Mouse (Mus musculus): ENCODE measurements around the gene Hmgcll1.

Hmgcll1 gene

DNA sequence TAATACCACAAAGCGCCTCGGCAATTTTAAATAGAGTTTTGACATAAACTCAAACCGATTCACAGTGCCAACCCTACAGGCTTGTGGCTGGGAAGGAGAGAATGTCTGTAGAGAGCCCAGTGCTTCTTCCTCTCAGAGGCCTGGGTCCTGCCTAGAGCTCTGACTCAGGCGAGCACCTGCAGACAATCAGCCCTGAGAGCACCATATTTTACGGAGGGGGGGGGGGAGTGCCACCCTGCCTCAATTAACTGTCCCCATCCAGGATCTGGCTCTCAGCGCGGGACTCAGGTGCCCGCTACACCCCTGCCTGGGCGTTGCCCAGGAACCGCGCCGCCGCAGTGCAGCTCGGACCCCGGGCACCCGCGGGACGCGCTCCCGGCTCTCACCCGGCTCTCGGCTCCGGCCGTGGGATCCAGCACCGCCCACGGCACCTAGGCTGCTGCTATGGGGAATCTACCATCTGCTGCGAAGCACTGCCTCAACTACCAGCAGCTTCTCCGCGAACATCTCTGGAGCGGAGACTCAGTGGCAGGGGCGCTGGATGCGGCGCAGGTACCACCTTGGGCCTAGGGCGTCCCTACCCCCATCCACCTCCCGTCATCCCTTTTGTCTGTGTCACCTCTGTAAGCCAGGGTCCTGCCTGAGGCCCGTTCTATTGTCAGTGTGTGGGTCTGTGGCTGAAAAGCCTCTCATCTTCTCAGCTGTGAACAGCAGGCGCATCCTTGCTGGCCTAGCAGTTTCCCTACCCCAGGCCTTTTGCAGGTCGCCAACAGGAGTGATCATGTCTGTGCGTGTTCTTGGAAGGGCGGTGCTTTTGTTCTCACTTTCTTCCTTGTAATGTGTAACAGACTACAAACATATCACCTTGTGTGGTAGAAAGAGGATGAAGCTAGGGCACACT is at the start of gene Hmgcll1:
Hmgcll1 (plus strand) TSS at position 225 of the 901 bp plus-strand sequence.
- no peak for DNase-seq

DNA sequence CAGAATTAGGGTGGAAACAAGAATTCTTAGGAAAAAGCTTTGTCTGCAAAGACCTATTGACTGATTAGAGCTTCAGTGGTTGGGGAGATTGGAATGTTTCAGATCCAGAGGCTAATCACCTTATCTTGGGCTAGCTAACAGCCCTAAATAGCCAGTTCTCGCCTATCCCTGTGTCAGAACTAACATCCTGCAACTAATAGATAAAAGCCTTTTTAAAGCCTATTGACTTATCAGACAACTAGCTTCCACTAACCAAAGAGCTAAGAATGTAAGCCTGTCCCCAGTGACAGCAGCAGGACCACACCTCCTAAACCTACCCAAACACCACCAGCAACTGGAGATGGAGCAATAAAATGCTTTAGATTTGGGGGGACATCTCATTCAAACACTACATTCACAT is 34.6 kb upstream of the Hmgcll1 start:
- DNase-seq = no peak

DNA sequence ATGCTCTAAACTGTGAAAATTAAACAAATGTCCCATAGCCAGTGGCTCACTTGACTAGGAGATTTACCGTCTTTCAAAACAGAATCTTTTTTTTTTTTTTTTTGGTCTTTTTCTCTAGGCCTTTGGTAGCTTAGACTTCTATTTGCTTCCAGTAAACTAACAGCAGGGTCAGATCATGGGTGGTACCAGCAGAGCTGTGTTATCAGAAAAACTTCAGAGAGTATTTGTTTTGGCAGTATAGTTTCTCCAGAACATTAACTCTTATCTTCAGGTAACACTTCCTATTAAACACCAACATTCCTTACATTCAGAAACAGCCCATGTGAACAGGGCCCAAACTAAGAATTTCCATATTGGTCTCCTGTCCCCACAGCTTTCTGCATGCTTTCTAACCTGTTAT is 33.5 kb upstream of the Hmgcll1 start:
- no peak for DNase-seq

DNA sequence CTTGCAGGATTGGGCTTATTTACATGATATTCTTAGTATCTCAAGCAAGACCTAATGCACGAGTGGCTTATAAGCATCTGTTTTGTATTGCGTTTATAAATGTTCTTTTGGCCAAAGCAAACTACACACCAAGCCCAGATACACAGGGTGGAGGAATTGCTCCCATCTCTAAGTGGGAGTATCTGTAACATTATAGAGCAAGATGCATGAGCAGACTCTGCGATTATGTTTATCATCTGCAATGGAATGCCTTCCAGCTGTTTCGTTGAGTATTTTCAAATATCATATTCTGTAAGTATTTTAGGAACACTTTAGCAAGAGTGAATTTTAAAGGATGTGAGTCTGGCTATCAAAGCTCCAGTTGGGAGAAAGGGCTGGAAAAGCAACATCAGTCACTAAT is 25.2 kb upstream of the Hmgcll1 start:
- no peak for DNase-seq

DNA sequence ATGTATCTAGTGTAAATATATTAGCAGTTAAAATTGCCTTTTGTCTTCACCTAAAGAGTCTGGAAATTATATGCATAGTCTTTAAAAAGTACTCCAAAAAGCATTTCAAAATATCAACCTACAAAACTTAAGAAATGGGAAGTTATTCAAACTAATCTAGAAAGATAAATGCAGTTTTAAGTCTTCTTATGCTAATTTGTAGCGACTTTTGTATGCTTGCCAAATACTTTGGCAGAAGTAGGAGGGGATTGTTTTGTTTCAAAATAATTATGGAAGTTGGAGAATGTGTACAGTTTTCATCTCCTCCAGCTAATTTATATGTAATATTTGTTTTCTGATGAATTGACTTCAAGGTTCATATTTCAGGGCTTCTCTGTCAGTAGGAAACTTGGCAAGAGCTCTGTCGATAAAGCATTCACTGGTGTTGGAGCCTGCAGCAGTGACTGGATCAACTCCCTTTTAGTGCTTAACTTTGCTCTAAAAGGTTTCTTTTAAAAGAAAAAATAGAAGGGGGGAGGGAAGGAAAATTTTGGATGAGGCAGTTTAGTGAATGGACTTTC is 15.8 kb upstream of the Hmgcll1 start:
- DNase-seq = no peak

DNA sequence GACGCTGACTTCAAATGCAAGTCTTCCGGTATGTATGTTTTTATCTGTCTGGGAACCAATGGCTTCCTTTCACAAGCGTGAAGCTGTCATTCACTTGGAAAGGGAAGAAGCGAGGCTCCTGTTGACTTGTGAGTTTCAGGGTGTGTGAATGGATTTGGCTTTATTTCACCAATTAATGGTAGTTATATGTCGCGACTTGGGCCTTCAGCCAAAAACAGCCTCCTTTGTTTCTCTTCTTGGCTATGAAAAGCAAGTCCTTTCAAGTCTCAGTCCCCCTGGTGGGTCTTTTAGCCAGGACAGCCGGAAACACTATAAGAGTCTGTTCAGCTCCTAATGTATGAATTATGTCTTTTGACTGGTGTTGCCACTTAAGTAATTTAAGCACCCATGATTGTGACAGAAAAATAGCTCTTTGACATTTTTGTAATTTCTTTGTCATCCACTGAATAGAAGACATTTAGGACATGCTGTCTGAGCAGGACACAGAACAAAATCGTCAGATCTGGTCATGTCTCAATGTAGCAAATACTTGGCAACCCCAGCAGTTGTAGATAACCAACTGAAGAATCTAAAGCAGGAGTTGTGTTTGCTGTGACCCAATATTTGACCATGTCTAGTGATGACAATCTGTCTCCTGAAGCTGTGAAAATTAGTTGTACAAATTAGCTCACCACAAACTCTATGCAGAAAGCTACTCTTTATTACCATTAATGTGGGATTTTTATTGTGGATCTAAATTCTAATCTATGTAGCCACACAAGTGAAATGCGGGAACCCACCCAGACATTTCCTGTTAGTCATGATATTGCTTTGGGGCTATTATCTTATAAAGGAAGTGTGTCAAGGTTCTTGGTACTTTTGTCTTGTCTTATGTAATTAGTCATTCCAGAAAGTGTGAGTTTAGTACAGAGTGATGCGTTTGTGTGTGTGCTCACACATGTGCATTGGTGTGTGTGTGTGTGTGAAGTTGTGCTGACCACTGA is 13.5 kb upstream of the Hmgcll1 start:
- DNase-seq = peak; percentile 26

- DNase-seq = peak; percentile 49
Measured at GRCm38 (mm10) chr9:76003066-76003465, 11.6 kb upstream of the Hmgcll1 start.

DNA sequence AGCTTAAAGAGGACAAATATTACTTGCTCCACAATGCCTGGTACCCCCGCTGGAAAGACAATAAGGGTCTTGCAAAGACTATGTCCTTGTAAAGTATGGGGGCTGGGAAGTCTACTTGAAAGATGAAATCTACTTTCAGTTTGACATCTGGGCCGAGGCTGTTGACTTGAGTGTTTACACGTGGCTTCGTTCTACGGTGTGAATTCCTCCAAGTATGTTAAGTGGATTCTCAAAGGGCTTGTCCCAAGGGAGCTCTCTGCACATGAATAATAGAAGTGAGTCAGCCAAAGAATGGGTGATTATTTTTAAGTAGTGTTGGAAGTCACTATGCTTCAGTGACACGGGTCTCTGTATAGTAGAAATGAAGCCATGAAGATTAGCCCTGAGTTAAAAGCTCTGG is 11.0 kb upstream of the Hmgcll1 start:
- peak; percentile 57 for DNase-seq

DNA sequence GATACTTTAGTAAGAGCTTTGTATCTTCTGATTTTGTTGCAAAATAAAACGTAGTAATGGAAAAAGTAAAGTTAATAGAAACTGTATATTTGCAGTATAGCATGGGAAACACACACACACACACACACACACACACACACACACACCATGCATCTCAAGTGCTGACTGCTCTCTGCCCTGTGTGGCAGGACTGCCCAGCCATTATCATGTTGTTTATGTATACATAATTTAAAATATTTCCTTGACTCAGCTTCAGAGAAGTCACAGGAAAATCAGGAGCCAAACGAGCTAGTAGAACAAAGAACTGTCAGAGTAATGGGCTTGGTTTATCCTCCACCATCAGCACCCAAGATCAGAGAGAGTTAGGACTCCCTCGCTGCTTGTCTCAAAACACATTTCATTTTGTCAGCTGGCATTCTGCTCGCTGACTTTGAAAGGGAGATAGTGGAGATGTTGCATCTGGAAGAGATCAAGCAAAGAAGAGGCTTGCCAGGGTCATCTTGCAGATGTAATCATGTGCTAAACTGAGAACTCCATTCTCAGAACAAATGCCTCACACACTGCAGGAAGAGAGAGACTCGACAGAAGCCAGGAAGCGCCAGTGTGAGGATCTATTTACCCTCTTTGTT is 7.2 kb upstream of the Hmgcll1 start:
- peak; percentile 82 for DNase-seq

- DNase-seq = no peak
Measured at GRCm38 (mm10) chr9:76013789-76014188, 866 bp upstream of the Hmgcll1 start.

DNA sequence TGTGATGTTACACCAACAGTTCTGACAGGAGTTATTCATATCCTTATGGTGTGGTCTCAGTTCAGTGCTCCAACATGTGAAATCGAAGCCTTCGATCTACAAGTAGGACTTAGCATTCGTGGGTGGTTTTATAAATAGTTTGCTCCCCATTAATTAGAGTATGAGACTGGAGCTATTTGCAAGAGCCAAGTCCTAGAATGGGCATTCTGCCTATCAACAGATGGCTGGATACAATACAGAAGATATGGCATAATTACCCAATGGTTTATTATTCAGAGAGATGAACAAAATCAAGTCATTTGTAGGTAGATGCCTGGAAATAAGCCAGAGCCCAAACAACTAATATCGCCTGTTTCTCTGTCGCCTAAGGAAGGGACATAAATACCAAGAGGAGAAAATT is 1.3 kb downstream of the Hmgcll1 start:
- DNase-seq = no peak

- peak; percentile 66 for DNase-seq
Measured at GRCm38 (mm10) chr9:76016506-76016905, 1.9 kb downstream of the Hmgcll1 start.

GRCm38 (mm10) chr9:76023551-76023973 is 8.9 kb downstream of the Hmgcll1 start:
- DNase-seq = peak; percentile 18

GRCm38 (mm10) chr9:76024277-76025246 is 9.9 kb downstream of the Hmgcll1 start:
- DNase-seq = peak; percentile 41

GRCm38 (mm10) chr9:76029471-76030199 is 15.0 kb downstream of the Hmgcll1 start:
- no peak for DNase-seq

- DNase-seq = no peak
Measured at GRCm38 (mm10) chr9:76035058-76035457, 20.4 kb downstream of the Hmgcll1 start.

GRCm38 (mm10) chr9:76038327-76039103 is 23.9 kb downstream of the Hmgcll1 start:
- no peak for DNase-seq

DNA sequence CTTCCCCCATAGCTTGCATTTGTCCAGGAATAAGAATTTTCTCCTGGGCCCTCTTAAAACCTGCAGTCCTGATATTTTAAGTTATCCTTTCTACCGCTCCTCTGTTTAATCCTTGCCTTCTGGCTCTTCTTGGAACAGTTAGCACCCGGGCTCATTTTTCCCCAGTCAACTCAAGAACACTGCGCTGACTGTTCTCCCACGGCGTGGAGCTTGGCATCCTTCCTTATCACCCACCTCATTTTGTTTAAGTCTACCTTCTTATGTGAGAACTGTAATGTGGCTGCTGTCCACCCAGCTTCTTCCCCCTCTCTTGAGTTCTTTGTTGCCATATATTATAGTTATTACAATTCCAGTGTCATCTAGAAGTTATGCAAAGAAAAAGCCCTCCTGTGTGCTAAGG is 25.1 kb downstream of the Hmgcll1 start:
- no peak for DNase-seq

- no peak for DNase-seq
Measured at GRCm38 (mm10) chr9:76043341-76043740, 28.7 kb downstream of the Hmgcll1 start.

- DNase-seq = no peak
Measured at GRCm38 (mm10) chr9:76060935-76061334, 46.3 kb downstream of the Hmgcll1 start.
